8 mouse cellular contexts compared by ENCODE assay signal in the genomic region with DNA sequence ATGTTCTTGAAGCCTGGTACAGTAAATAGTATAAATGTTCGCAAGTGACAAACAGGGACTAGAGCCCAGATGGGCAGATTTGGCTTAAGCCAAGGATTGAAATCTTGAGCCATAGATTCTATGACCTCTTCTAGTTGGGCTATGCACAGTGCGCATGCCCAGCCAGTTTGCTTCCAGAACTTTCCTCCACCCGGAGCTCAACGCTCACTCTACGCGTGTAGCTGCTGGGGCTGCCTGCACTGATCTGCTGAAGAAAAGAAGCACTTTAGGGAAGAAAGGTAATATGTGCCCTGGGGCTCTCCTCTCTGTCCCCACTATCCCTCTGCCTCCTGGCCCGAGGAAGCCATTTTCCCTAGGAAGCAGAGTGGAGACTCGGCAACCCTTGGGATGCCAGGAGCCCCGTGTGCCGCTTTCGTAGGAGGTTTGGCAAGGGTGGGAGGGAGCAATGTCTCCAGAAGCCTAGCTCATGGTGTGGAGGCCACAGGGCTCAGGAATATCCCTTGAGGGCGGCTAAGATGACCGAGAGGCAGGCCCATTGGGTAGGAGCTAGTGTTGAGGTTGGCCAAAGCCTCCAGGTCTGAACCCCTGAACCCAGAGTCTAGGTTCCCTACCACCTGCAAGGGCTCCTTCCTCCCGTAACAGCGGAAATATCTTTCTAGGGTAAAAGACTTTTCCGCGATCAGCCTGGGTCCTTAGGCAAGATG. TPM values are rescaled to one million over a fixed set of nuclear protein-coding genes. Genes with fewer than 3 reads are reported as not detected.
A peak's percentile ranks its signal among the peaks of the same experiment; 100 is the strongest.
DNase-seq lines count a peak whose midpoint lies in the region; ATAC-seq lines count a peak whose summit lies in the region.

A gene (plus strand): TSS at position 193 of the 704 bp plus-strand sequence.

- DNase-seq in liver, result no peak
- DNase-seq in heart, adult 8-10 months (ENCODE audit: low spot score), result no peak
- DNase-seq in right cerebral cortex, postnatal 10 days (ENCODE audit: low spot score in 2 of 2), result no peak
- no peak for DNase-seq in hindbrain, embryonic 14.5 days (ENCODE audit: low spot score)
- no peak for DNase-seq in embryo, embryonic 9.5 days (ENCODE audit: extremely low spot score)

- WGBS in liver, embryonic 12.5 days (ENCODE audit: insufficient replicate concordance), result 81% methylated on average over 17 of the region's 17 CpGs
- 87% methylated on average over 17 of the region's 17 CpGs for WGBS in macrophage (ENCODE audit: missing documents)
- WGBS in hindbrain, embryonic 14.5 days, result 95% methylated on average over 17 of the region's 17 CpGs

- no peak within 1 kb of the TSS for H3K4me3 ChIP-seq in liver, embryonic 12.5 days
- H3K4me3 ChIP-seq in brown adipose tissue, adult 24 weeks (ENCODE audit: insufficient read depth, low read depth, low read length), result peak within 1 kb of the TSS; percentile 61
- H3K4me3 ChIP-seq in macrophage (ENCODE audit: inconsistent target), result peak within 1 kb of the TSS; percentile 4; the same call in 1 of the 2 replicates
- H3K4me3 ChIP-seq in hindbrain, embryonic 14.5 days (replicated peaks; ENCODE audit: low read length), result no peak within 1 kb of the TSS

- no peak within 1 kb of the TSS for H3K9ac ChIP-seq in liver, embryonic 12.5 days
- H3K9ac ChIP-seq in hindbrain, embryonic 14.5 days, result no peak within 1 kb of the TSS

- no peaks in the 10 kb centered on the region for H3K36me3 ChIP-seq in liver, embryonic 12.5 days
- no peaks in the 10 kb centered on the region for H3K36me3 ChIP-seq in macrophage (ENCODE audit: inconsistent target)
- no peaks in the 10 kb centered on the region for H3K36me3 ChIP-seq in hindbrain, embryonic 14.5 days (replicated peaks; ENCODE audit: control insufficient read depth, insufficient read depth)

- no peaks in the 10 kb centered on the region for H3K4me1 ChIP-seq in liver, embryonic 12.5 days
- H3K4me1 ChIP-seq in brown adipose tissue, adult 24 weeks (ENCODE audit: control insufficient read depth, insufficient read depth, insufficient read length, low read length), result peaks cover 9% of the 10 kb centered on the region
- H3K4me1 ChIP-seq in hindbrain, embryonic 14.5 days (replicated peaks; ENCODE audit: control insufficient read depth, insufficient read depth, low read length), result no peaks in the 10 kb centered on the region

- H3K79me2 ChIP-seq in macrophage (ENCODE audit: inconsistent target), result no peaks in the 10 kb centered on the region

- peak within 1 kb of the TSS; percentile 30; the same call in 1 of the 2 replicates for H3K27ac ChIP-seq in liver, embryonic 12.5 days
- H3K27ac ChIP-seq in brown adipose tissue, adult 24 weeks (replicated peaks; ENCODE audit: low read depth, low read length), result peak within 1 kb of the TSS; percentile 98
- H3K27ac ChIP-seq in macrophage, result peak within 1 kb of the TSS; percentile 17; the same call in 1 of the 2 replicates
- no peak within 1 kb of the TSS for H3K27ac ChIP-seq in hindbrain, embryonic 14.5 days

- no peak for ATAC-seq in liver, embryonic 12.5 days
- no peak for ATAC-seq in hindbrain, embryonic 14.5 days (ENCODE audit: low FRiP score)

- H3K27me3 ChIP-seq in liver, embryonic 12.5 days (replicated peaks), result peaks cover 11% of the 10 kb centered on the region; the same call in 1 of the 2 replicates
- H3K27me3 ChIP-seq in hindbrain, embryonic 14.5 days (ENCODE audit: control insufficient read depth, insufficient read depth, low read length), result no peaks in the 10 kb centered on the region

- H3K9me3 ChIP-seq in liver, embryonic 12.5 days (replicated peaks), result no peaks in the 10 kb centered on the region
- no peaks in the 10 kb centered on the region for H3K9me3 ChIP-seq in hindbrain, embryonic 14.5 days (ENCODE audit: control insufficient read depth, low read length)

- H3K4me2 ChIP-seq in liver, embryonic 12.5 days, result no peak within 1 kb of the TSS
- H3K4me2 ChIP-seq in hindbrain, embryonic 14.5 days (replicated peaks), result no peak within 1 kb of the TSS

RNA-seq across cellular contexts. Expression of the gene that starts here (rescaled TPM):
- polyA plus RNA-seq in liver, embryonic 12.5 days (2016; fragmentation: Nextera tagmentation; extraction: Ambion mirVana), result 0.78 and 1.0 TPM in 2 replicates
- polyA plus RNA-seq in brown adipose tissue, adult 24 weeks (2012; ENCODE audit: insufficient read depth, insufficient read length, missing spikeins), result 163 and 220 TPM in 2 replicates
- total RNA-seq in heart, adult 8-10 months (2022), result 100 to 1,000 TPM; 573 to 758 (median 670) TPM
- 1 to 10 TPM in 1 of 26 experiments, not detected in 25; 1.2 TPM for total RNA-seq in macrophage (2018; cell fraction: chromatin; rRNA removed)
- total RNA-seq in macrophage (2018; cell fraction: cytosol; rRNA removed), result under 1 TPM in 11 of 26 experiments, not detected in 15; 0.15 to 0.93 (median 0.22) TPM
- 1 to 10 TPM in 2 of 26 experiments, under 1 TPM in 5, not detected in 19; 0.48 to 1.2 (median 0.63) TPM for total RNA-seq in macrophage (2018; cell fraction: nucleus; rRNA removed)
- not detected in 3 replicates for polyA plus RNA-seq in macrophage (2018)
- 6.0 and 9.3 TPM in 2 replicates for polyA plus RNA-seq in hindbrain, embryonic 14.5 days (2014; fragmentation: Nextera tagmentation; extraction: Ambion mirVana)

Comparison
In these comparisons a context has a peak if more than half of its experiments do, and no peak if none do; other contexts are left out.
1. RNA of the gene that starts here (polyA plus RNA-seq): 163 to 220 TPM in brown adipose tissue, adult 24 weeks; 6.0 to 9.3 TPM in hindbrain, embryonic 14.5 days, 0.78 to 1.0 TPM in liver, embryonic 12.5 days and not detected in macrophage; every median in the first group is over 10 times any median in the second.
2. H3K4me3 ChIP-seq: peak in brown adipose tissue, adult 24 weeks (single experiment) and macrophage (single experiment); none in liver, embryonic 12.5 days (single experiment) and hindbrain, embryonic 14.5 days (single experiment).